Mouse (Mus musculus): ENCODE measurements around the gene Purb. TPM values are rescaled to one million over a fixed set of nuclear protein-coding genes. Genes with fewer than 3 reads are reported as not detected.
A peak's percentile ranks its signal among the peaks of the same experiment; 100 is the strongest.

The Purb gene
- polyA plus RNA-seq, 1 experiment, result 41.0 TPM

- TF ChIP-seq MYOD1 (IDR thresholded peaks at IDR 0.05; ENCODE audit: control insufficient read depth, insufficient read length, low read depth), result no peak
- TF ChIP-seq FOSL1 (IDR thresholded peaks at IDR 0.05; ENCODE audit: insufficient read depth, low read length, poor library complexity, severe bottlenecking), result no peak
- no peak for TF ChIP-seq USF1 (IDR thresholded peaks at IDR 0.05; ENCODE audit: low read depth)
- TF ChIP-seq MAX (IDR thresholded peaks at IDR 0.05), result no peak
- TF ChIP-seq CTCF (IDR thresholded peaks at IDR 0.05; ENCODE audit: control insufficient read depth, insufficient read depth, insufficient read length), result no peak
- TF ChIP-seq CEBPB (IDR thresholded peaks at IDR 0.05; ENCODE audit: low read depth), result no peak
- Histone ChIP-seq H3ac (ENCODE audit: control insufficient read depth, insufficient read length, low read depth) (no peak overlapping the region), H3K36me3 (ENCODE audit: control insufficient read depth, insufficient read depth) (no peaks in the 10 kb centered on the region), H3K4me3 (ENCODE audit: insufficient read depth, poor library complexity, severe bottlenecking) (no peak overlapping the region), H3K79me2 (ENCODE audit: control insufficient read depth, insufficient read depth) (no peaks in the 10 kb centered on the region), H3K27me3 (ENCODE audit: control insufficient read depth, insufficient read depth, insufficient read length) (no peaks in the 10 kb centered on the region), H3K79me3 (ENCODE audit: low read depth) (no peaks in the 10 kb centered on the region)
These were observed 7.4 kb upstream of the Purb start for GRCm38 (mm10) chr11:6483103-6483502.

- no peak overlapping the region for H3ac ChIP-seq (ENCODE audit: control insufficient read depth, insufficient read length, low read depth)
- TF ChIP-seq MYOG (IDR thresholded peaks at IDR 0.05; ENCODE audit: control insufficient read depth, extremely low read depth, insufficient read length), result no peak
- peak; percentile 100 for TF ChIP-seq MYOD1 (IDR thresholded peaks at IDR 0.05; ENCODE audit: control insufficient read depth, insufficient read length, low read depth)
- TF ChIP-seq CTCF (IDR thresholded peaks at IDR 0.05; ENCODE audit: control insufficient read depth, insufficient read depth, insufficient read length), result no peak
- TF ChIP-seq MAX (IDR thresholded peaks at IDR 0.05), result no peak
- no peak for TF ChIP-seq CEBPB (IDR thresholded peaks at IDR 0.05; ENCODE audit: low read depth)
- TF ChIP-seq USF1 (IDR thresholded peaks at IDR 0.05; ENCODE audit: low read depth), result peak; percentile 1
- no peaks in the 10 kb centered on the region for H3K79me2 ChIP-seq (ENCODE audit: control insufficient read depth, insufficient read depth)
- H3K4me3 ChIP-seq (ENCODE audit: insufficient read depth, poor library complexity, severe bottlenecking), result no peak overlapping the region
- H3K27me3 ChIP-seq (ENCODE audit: control insufficient read depth, insufficient read depth, insufficient read length), result no peaks in the 10 kb centered on the region
- no peaks in the 10 kb centered on the region for H3K36me3 ChIP-seq (ENCODE audit: control insufficient read depth, insufficient read depth)
- H3K79me3 ChIP-seq (ENCODE audit: low read depth), result no peaks in the 10 kb centered on the region
These were observed 6.0 kb upstream of the Purb start for GRCm38 (mm10) chr11:6481669-6482185.

GRCm38 (mm10) chr11:6480681-6481405 lies 5.1 kb upstream of the Purb start:
- Histone ChIP-seq H3K79me2 (ENCODE audit: control insufficient read depth, insufficient read depth) (no peaks in the 10 kb centered on the region), H3ac (ENCODE audit: control insufficient read depth, insufficient read length, low read depth) (no peak overlapping the region), H3K27me3 (ENCODE audit: control insufficient read depth, insufficient read depth, insufficient read length) (no peaks in the 10 kb centered on the region), H3K36me3 (ENCODE audit: control insufficient read depth, insufficient read depth) (no peaks in the 10 kb centered on the region), H3K4me3 (ENCODE audit: insufficient read depth, poor library complexity, severe bottlenecking) (no peak overlapping the region), H3K79me3 (ENCODE audit: low read depth) (no peaks in the 10 kb centered on the region)
- TF ChIP-seq MAX (IDR thresholded peaks at IDR 0.05), result no peak
- no peak for TF ChIP-seq CEBPB (IDR thresholded peaks at IDR 0.05; ENCODE audit: low read depth)
- TF ChIP-seq MYOD1 (IDR thresholded peaks at IDR 0.05; ENCODE audit: control insufficient read depth, insufficient read length, low read depth), result peak; percentile 42

GRCm38 (mm10) chr11:6480191-6480590 lies 4.5 kb upstream of the Purb start:
- H3ac ChIP-seq (ENCODE audit: control insufficient read depth, insufficient read length, low read depth), result no peak overlapping the region
- H3K27me3 ChIP-seq (ENCODE audit: control insufficient read depth, insufficient read depth, insufficient read length), result no peaks in the 10 kb centered on the region
- H3K79me3 ChIP-seq (ENCODE audit: low read depth), result no peaks in the 10 kb centered on the region
- no peak overlapping the region for H3K4me3 ChIP-seq (ENCODE audit: insufficient read depth, poor library complexity, severe bottlenecking)
- H3K36me3 ChIP-seq (ENCODE audit: control insufficient read depth, insufficient read depth), result no peaks in the 10 kb centered on the region
- TF ChIP-seq CEBPB (IDR thresholded peaks at IDR 0.05; ENCODE audit: low read depth) (no peak), CTCF (IDR thresholded peaks at IDR 0.05; ENCODE audit: control insufficient read depth, insufficient read depth, insufficient read length) (no peak), FOSL1 (IDR thresholded peaks at IDR 0.05; ENCODE audit: insufficient read depth, low read length, poor library complexity, severe bottlenecking) (no peak), MYOG (IDR thresholded peaks at IDR 0.05; ENCODE audit: control insufficient read depth, extremely low read depth, insufficient read length) (no peak), MAX (IDR thresholded peaks at IDR 0.05) (no peak), MYOD1 (IDR thresholded peaks at IDR 0.05; ENCODE audit: control insufficient read depth, insufficient read length, low read depth) (no peak), USF1 (IDR thresholded peaks at IDR 0.05; ENCODE audit: low read depth) (no peak)
- H3K79me2 ChIP-seq (ENCODE audit: control insufficient read depth, insufficient read depth), result peaks cover 5% of the 10 kb centered on the region

GRCm38 (mm10) chr11:6479231-6479630 lies 3.5 kb upstream of the Purb start:
- Histone ChIP-seq H3K4me3 (ENCODE audit: insufficient read depth, poor library complexity, severe bottlenecking) (no peak overlapping the region), H3K79me2 (ENCODE audit: control insufficient read depth, insufficient read depth) (peaks cover 15% of the 10 kb centered on the region), H3K27me3 (ENCODE audit: control insufficient read depth, insufficient read depth, insufficient read length) (no peaks in the 10 kb centered on the region), H3K79me3 (ENCODE audit: low read depth) (peaks cover 9% of the 10 kb centered on the region), H3K36me3 (ENCODE audit: control insufficient read depth, insufficient read depth) (peaks cover 7% of the 10 kb centered on the region), H3ac (ENCODE audit: control insufficient read depth, insufficient read length, low read depth) (no peak overlapping the region)
- TF ChIP-seq MYOD1 (IDR thresholded peaks at IDR 0.05; ENCODE audit: control insufficient read depth, insufficient read length, low read depth), result no peak

- Histone ChIP-seq H3K27me3 (ENCODE audit: control insufficient read depth, insufficient read depth, insufficient read length) (no peaks in the 10 kb centered on the region), H3K79me2 (ENCODE audit: control insufficient read depth, insufficient read depth) (peaks cover 34% of the 10 kb centered on the region), H3K36me3 (ENCODE audit: control insufficient read depth, insufficient read depth) (peaks cover 26% of the 10 kb centered on the region), H3ac (ENCODE audit: control insufficient read depth, insufficient read length, low read depth) (no peak overlapping the region), H3K79me3 (ENCODE audit: low read depth) (peaks cover 28% of the 10 kb centered on the region), H3K4me3 (ENCODE audit: insufficient read depth, poor library complexity, severe bottlenecking) (no peak overlapping the region)
- TF ChIP-seq USF1 (IDR thresholded peaks at IDR 0.05; ENCODE audit: low read depth) (no peak), CEBPB (IDR thresholded peaks at IDR 0.05; ENCODE audit: low read depth) (peak; percentile 96), MYOD1 (IDR thresholded peaks at IDR 0.05; ENCODE audit: control insufficient read depth, insufficient read length, low read depth) (peak; percentile 99)
These were observed 1.6 kb upstream of the Purb start for GRCm38 (mm10) chr11:6477350-6477749.
